Mouse (Mus musculus) forebrain, postnatal 0 days (tissue): ENCODE results near the gene Gm3543. TPM values are rescaled to one million over a fixed set of nuclear protein-coding genes. Genes with fewer than 3 reads are reported as not detected.
"Not testable (repeated sequence)": the region's sequence is repeated elsewhere in the genome, so short reads cannot be mapped to it uniquely, and the experiment has no call there.

Experiments used
- ATAC-seq: fragments of 200-750 bp; cut with Nextera tagmentation; 2 replicates; pipeline ENCODE4 v1.8.0; 2017; ENCODE audit warnings: mild to moderate bottlenecking, moderate library complexity
- DNase-seq: peaks from one replicate; pipeline ENCODE4 v3.0.0-alpha.2; 2015
- H3K27ac ChIP-seq: fragments of 300-500 bp; sonication (generic); 2 replicates; pipeline ENCODE4 v1.5.1; 2014; ENCODE audit warnings: low read depth, mild to moderate bottlenecking, antibody characterized with exemption, low read length, moderate library complexity, mixed read lengths
- H3K27me3 ChIP-seq: fragments of 300-500 bp; sonication (generic); 2 replicates; pipeline ENCODE4 v1.6.1; 2014; ENCODE audit warnings: mild to moderate bottlenecking, low read length, mixed read lengths; ENCODE audit not compliant: insufficient read depth
- H3K36me3 ChIP-seq: fragments of 300-500 bp; sonication (generic); 2 replicates; pipeline ENCODE4 v1.6.1; 2014; ENCODE audit warnings: mild to moderate bottlenecking, moderate library complexity; ENCODE audit not compliant: insufficient read depth
- H3K4me1 ChIP-seq: fragments of 300-500 bp; sonication (generic); 2 replicates; pipeline ENCODE4 v1.6.1; 2014; ENCODE audit warnings: antibody characterized with exemption; ENCODE audit not compliant: insufficient read depth
- H3K4me2 ChIP-seq: fragments of 300-500 bp; sonication (generic); 2 replicates; pipeline ENCODE4 v1.6.1; 2014; ENCODE audit warnings: low read depth, mild to moderate bottlenecking, moderate library complexity
- H3K4me3 ChIP-seq: fragments of 300-500 bp; sonication (generic); 2 replicates; pipeline ENCODE4 v1.5.1; 2014; ENCODE audit warnings: low read depth, low read length, mixed read lengths
- H3K9ac ChIP-seq: fragments of 300-500 bp; sonication (generic); 2 replicates; pipeline ENCODE4 v1.6.1; 2014; ENCODE audit warnings: mild to moderate bottlenecking
- H3K9me3 ChIP-seq: fragments of 300-500 bp; sonication (generic); 2 replicates; pipeline ENCODE4 v1.6.1; 2016; ENCODE audit warnings: low read length
- WGBS: fragments of 180-500 bp; shearing (Covaris S2); extraction: QIAGEN DNeasy Blood & Tissue Kit; methylation state at CpG from one replicate; pipeline ENCODE4 v1.1.7; 2014; 5-methylcytosine and 5-hydroxymethylcytosine counted together
- polyA plus RNA-seq: library from polyadenylated mRNA; unstranded; fragments of >200 nt; fragmentation: Nextera tagmentation; extraction: Ambion mirVana; gene quantifications from 2 replicates; pipeline ENCODE4 v1.2.1, GENCODE M21; 2015
- total RNA-seq: library from RNA; depleted of rRNA; stranded (reverse); fragments of >200 nt; gene quantifications from 2 replicates; pipeline ENCODE4 v1.2.3, GENCODE M21; 2014; rRNA removed

The Gm3543 gene
- not detected in 2 replicates for total RNA-seq
- polyA plus RNA-seq: not detected in 2 replicates

DNA sequence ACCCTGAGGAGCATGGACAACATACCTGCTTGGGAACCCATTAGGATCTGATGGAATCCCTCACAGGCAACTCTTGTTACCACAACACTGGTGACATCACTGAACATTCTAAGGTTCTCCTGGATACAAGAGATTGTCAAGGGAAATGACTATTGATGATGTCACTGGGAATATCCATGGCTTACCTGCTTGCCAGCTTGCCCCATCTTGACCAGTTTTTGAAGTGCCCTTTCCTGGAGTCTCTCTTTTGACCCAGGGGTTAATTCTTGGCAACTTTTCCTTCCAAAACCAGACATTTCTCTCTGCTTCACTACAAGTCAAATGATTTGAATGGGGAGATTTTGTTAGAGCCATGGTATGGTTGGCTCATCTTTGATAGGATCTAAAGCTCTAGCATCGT is at the start of gene Gm3543:
Gene Gm3543 (minus strand): TSS at position 101 of the 400 bp plus-strand sequence.
- ATAC-seq, H3K9ac ChIP-seq: not testable (repeated sequence)
- 100% methylated on average over 1 of the region's 1 CpGs for WGBS

DNA sequence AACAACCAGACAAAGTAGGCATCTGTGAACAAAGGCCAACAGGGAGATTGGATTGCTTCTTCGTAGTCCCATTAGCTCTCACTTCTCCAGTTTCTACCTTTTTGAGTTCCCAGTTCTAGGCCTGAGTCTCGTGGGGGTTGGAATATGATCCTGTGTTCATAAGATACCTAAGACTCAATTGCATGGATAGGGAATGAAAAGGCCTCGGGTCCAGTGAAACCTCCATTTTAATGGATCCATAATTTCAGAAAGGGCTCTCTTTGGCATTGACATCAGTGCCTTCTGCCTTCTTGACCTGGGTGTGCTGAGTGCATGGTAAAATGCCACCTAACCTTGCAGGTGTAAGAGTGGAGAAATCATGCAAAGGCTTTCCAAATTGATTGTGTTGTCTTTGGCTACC is 14.5 kb downstream of the Gm3543 start:
- not testable (repeated sequence) for H3K9me3 ChIP-seq, H3K9ac ChIP-seq, DNase-seq, H3K27ac ChIP-seq, ATAC-seq, H3K4me2 ChIP-seq, H3K36me3 ChIP-seq, H3K27me3 ChIP-seq, H3K4me1 ChIP-seq, H3K4me3 ChIP-seq
- WGBS: 71% methylated on average over 3 of the region's 3 CpGs

More for the DNA sequence above, at the start of gene Gm3543:
- not testable (repeated sequence) for H3K4me1 ChIP-seq, H3K27ac ChIP-seq, H3K9me3 ChIP-seq, DNase-seq, H3K36me3 ChIP-seq, H3K27me3 ChIP-seq, H3K4me2 ChIP-seq, H3K4me3 ChIP-seq

GRCm38 (mm10) chr14:41967827-41968226 is 15.3 kb downstream of the Gm3543 start, which contains the start of gene Gm6401:
Gene Gm6401 (minus strand): TSS chr14:41967927.
- ATAC-seq, DNase-seq: not testable (repeated sequence)
- 85% methylated on average over 1 of the region's 1 CpGs for WGBS

GRCm38 (mm10) chr14:41964095-41964494 is 19.0 kb downstream of the Gm3543 start:
- not testable (repeated sequence) for ATAC-seq, DNase-seq, H3K9me3 ChIP-seq

More at GRCm38 (mm10) chr14:41967827-41968226, 15.3 kb downstream of the Gm3543 start, which contains the start of gene Gm6401:
- not testable (repeated sequence) for H3K4me2 ChIP-seq, H3K9me3 ChIP-seq, H3K4me3 ChIP-seq, H3K27me3 ChIP-seq, H3K36me3 ChIP-seq, H3K4me1 ChIP-seq, H3K27ac ChIP-seq, H3K9ac ChIP-seq

DNA sequence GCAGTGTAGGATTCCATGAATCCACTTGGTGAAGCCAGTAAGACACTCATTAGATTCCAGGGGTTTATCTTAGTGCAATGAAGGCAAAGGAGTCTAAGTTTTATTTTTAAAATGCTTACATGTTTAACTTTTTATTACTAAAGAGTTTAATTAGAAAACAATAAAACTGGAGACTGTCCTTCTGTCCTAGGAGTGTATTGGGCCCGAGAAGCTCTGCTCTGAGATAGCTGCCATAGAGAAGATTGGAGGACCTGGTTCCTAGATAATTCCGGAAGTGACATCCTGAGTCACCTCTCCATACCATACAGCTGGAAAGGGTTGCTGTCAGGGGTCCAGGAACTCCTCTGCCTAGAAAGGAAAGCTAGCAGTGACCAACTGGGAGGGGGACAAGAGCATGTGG is 39.4 kb downstream of the Gm3543 start, which contains the start of gene 1700024B05Rik:
Gene 1700024B05Rik (plus strand): TSS at position 301 of the 400 bp plus-strand sequence.
- WGBS: 87% methylated on average over 1 of the region's 2 CpGs
- not testable (repeated sequence) for H3K9ac ChIP-seq, ATAC-seq, H3K4me3 ChIP-seq, H3K9me3 ChIP-seq, H3K4me1 ChIP-seq, H3K27ac ChIP-seq, H3K27me3 ChIP-seq, H3K36me3 ChIP-seq, H3K4me2 ChIP-seq, DNase-seq

More at GRCm38 (mm10) chr14:41964095-41964494, 19.0 kb downstream of the Gm3543 start:
- not testable (repeated sequence) for H3K27me3 ChIP-seq, H3K36me3 ChIP-seq, H3K27ac ChIP-seq, H3K4me2 ChIP-seq, H3K9ac ChIP-seq, H3K4me1 ChIP-seq, H3K4me3 ChIP-seq
- WGBS: 52% methylated on average over 4 of the region's 4 CpGs

Other genes starting within 250 kb of the Gm3543 start
- not detected in 2 replicates for gene Gm7929, start 232.7 kb downstream of the Gm3543 start, total RNA-seq
- not detected in 2 replicates for gene Gm7929, start 232.7 kb downstream of the Gm3543 start, polyA plus RNA-seq
- gene Gm47189, start 210.9 kb downstream of the Gm3543 start, total RNA-seq: not detected in 2 replicates
- not detected in 2 replicates for gene Gm47189, start 210.9 kb downstream of the Gm3543 start, polyA plus RNA-seq
- gene Gm7980, start 76.0 kb downstream of the Gm3543 start, total RNA-seq: not detected in 2 replicates
- gene Gm7980, start 76.0 kb downstream of the Gm3543 start, polyA plus RNA-seq: not detected in 2 replicates
- not detected in 2 replicates for gene 1700049E17Rik1, start 58.4 kb downstream of the Gm3543 start, total RNA-seq
- gene 1700049E17Rik1, start 58.4 kb downstream of the Gm3543 start, polyA plus RNA-seq: not detected in 2 replicates
- not detected in 2 replicates for gene 1700024B05Rik, start 39.3 kb downstream of the Gm3543 start, total RNA-seq
- gene 1700024B05Rik, start 39.3 kb downstream of the Gm3543 start, polyA plus RNA-seq: not detected in 2 replicates
- not detected in 2 replicates for gene Gm6401, start 15.4 kb downstream of the Gm3543 start, total RNA-seq
- not detected in 2 replicates for gene Gm6401, start 15.4 kb downstream of the Gm3543 start, polyA plus RNA-seq
- not detected in 2 replicates for gene Gm7951, start 134.0 kb upstream of the Gm3543 start, total RNA-seq
- gene Gm7951, start 134.0 kb upstream of the Gm3543 start, polyA plus RNA-seq: not detected in 2 replicates
- not detected in 2 replicates for gene Gm17027, start 179.3 kb upstream of the Gm3543 start, total RNA-seq
- gene Gm17027, start 179.3 kb upstream of the Gm3543 start, polyA plus RNA-seq: not detected in 2 replicates
- not detected in 2 replicates for gene Gm3573, start 207.5 kb upstream of the Gm3543 start, total RNA-seq
- gene Gm3573, start 207.5 kb upstream of the Gm3543 start, polyA plus RNA-seq: not detected in 2 replicates